Mouse (Mus musculus) MEL (cell line): ENCODE measurements around the gene Kdm5a. TPM values are rescaled to one million over a fixed set of nuclear protein-coding genes. Genes with fewer than 3 reads are reported as not detected.
A peak's percentile ranks its signal among the peaks of the same experiment; 100 is the strongest.

Experiments used
- DNase-seq: peaks from one replicate; pipeline ENCODE4 v3.0.0; 2011; ENCODE audit warnings: low read depth, low spot score
- H3K27ac ChIP-seq: 2 replicates; pipeline ENCODE4 v1.5.1; 2012; ENCODE audit warnings: low read depth, mild to moderate bottlenecking, control low read depth, low read length, moderate library complexity; ENCODE audit not compliant: control insufficient read depth
- H3K27me3 ChIP-seq, 2 experiments: fragments of 150-350 bp in 1 of 2; sonication (generic) in 1 of 2; 2 replicates each; pipeline ENCODE4 v1.6.1; 2012; ENCODE audit warnings: low read length in 2 of 2, mild to moderate bottlenecking in 2 of 2, improper control_type of control experiment in 1 of 2, moderate library complexity in 1 of 2; ENCODE audit not compliant: insufficient read depth in 2 of 2, control insufficient read depth in 1 of 2
- H3K36me3 ChIP-seq, 2 experiments: 2 replicates each; pipeline ENCODE4 v1.6.1; 2012 to 2014; ENCODE audit warnings: low read length in 2 of 2, improper control_type of control experiment in 1 of 2, inconsistent platforms in 1 of 2, mild to moderate bottlenecking in 1 of 2; ENCODE audit not compliant: insufficient read depth in 2 of 2, control insufficient read depth in 1 of 2
- H3K4me1 ChIP-seq, 2 experiments: fragments of 150-350 bp in 1 of 2; sonication (generic) in 1 of 2; 2 replicates each; pipeline ENCODE4 v1.6.1; 2012; ENCODE audit warnings: low read length in 2 of 2, improper control_type of control experiment in 1 of 2, mild to moderate bottlenecking in 1 of 2; ENCODE audit not compliant: insufficient read depth in 2 of 2, control insufficient read depth in 1 of 2
- H3K4me3 ChIP-seq, 2 experiments: fragments of 150-350 bp in 1 of 2; sonication (generic) in 1 of 2; 2 replicates each; pipeline ENCODE4 v1.5.1; 2012; ENCODE audit warnings: low read depth in 2 of 2, low read length in 2 of 2, mild to moderate bottlenecking in 2 of 2, moderate library complexity in 2 of 2, control low read depth in 1 of 2, improper control_type of control experiment in 1 of 2; ENCODE audit not compliant: control insufficient read depth in 1 of 2, insufficient read depth in 1 of 2
- H3K79me2 ChIP-seq: 2 replicates; pipeline ENCODE4 v1.6.1; 2012; ENCODE audit warnings: mild to moderate bottlenecking, low read length, moderate library complexity; ENCODE audit not compliant: control insufficient read depth, poor library complexity, insufficient read depth
- H3K9ac ChIP-seq: 2 replicates; pipeline ENCODE4 v1.6.1; 2012; ENCODE audit warnings: low read depth, mild to moderate bottlenecking, control low read depth, low read length, moderate library complexity; ENCODE audit not compliant: control insufficient read depth, poor library complexity, severe bottlenecking
- H3K9me3 ChIP-seq: fragments of 150-350 bp; sonication (generic); replicated peaks from 2 replicates; pipeline ENCODE4 v1.6.1; 2012; ENCODE audit warnings: mild to moderate bottlenecking, low read length, improper control_type of control experiment, moderate library complexity; ENCODE audit not compliant: insufficient read depth
- CHD1 ChIP-seq: IDR thresholded peaks from 2 replicates; pipeline ENCODE4 v1.6.1; 2012; ENCODE audit warnings: low read depth, mild to moderate bottlenecking, inconsistent platforms, low read length, improper control_type of control experiment
- CTCF ChIP-seq, 3 experiments: IDR thresholded peaks in 2 of 3; conservative IDR thresholded peaks in 1 of 3; 2 replicates each; pipeline ENCODE4 v1.5.1; 2011 to 2012; ENCODE audit warnings: low read length in 3 of 3, low read depth in 2 of 3, mild to moderate bottlenecking in 2 of 3, improper control_type of control experiment in 1 of 3, inconsistent platforms in 1 of 3, mixed read lengths in 1 of 3, moderate library complexity in 1 of 3; ENCODE audit not compliant: control insufficient read depth in 1 of 3, insufficient read depth in 1 of 3, poor library complexity in 1 of 3, severe bottlenecking in 1 of 3
- E2F4 ChIP-seq: IDR thresholded peaks from 2 replicates; pipeline ENCODE4 v1.6.1; 2011; ENCODE audit warnings: low read depth, low read length, improper control_type of control experiment, borderline replicate concordance
- EP300 ChIP-seq, 2 experiments: IDR thresholded peaks; 2 replicates each; pipeline ENCODE4 v1.6.1; 2011; ENCODE audit warnings: improper control_type of control experiment in 2 of 2, low read length in 2 of 2, low read depth in 1 of 2, mild to moderate bottlenecking in 1 of 2
- GATA1 ChIP-seq: IDR thresholded peaks from 2 replicates; pipeline ENCODE4 v1.6.1; 2011; ENCODE audit warnings: low read depth, low read length, improper control_type of control experiment
- HCFC1 ChIP-seq: IDR thresholded peaks from 2 replicates; pipeline ENCODE4 v1.6.1; 2012; ENCODE audit warnings: low read depth, mild to moderate bottlenecking, inconsistent platforms, low read length, improper control_type of control experiment, moderate library complexity
- MAFK ChIP-seq: IDR thresholded peaks from 2 replicates; pipeline ENCODE4 v1.6.1; 2011; ENCODE audit warnings: low read depth, mild to moderate bottlenecking, low read length, improper control_type of control experiment, borderline replicate concordance
- NELFE ChIP-seq: IDR thresholded peaks from 2 replicates; pipeline ENCODE4 v1.6.1; 2011; ENCODE audit warnings: low read depth, low read length, improper control_type of control experiment
- POLR2AphosphoS5 ChIP-seq: IDR thresholded peaks from 2 replicates; pipeline ENCODE4 v1.6.1; 2012; ENCODE audit warnings: low read depth, borderline replicate concordance, mild to moderate bottlenecking, inconsistent platforms, low read length, moderate library complexity, mixed read lengths
- RAD21 ChIP-seq: IDR thresholded peaks from 2 replicates; pipeline ENCODE4 v1.6.1; 2011; ENCODE audit warnings: mild to moderate bottlenecking, low read depth, low read length, improper control_type of control experiment
- SMC3 ChIP-seq: IDR thresholded peaks from 2 replicates; pipeline ENCODE4 v1.6.1; 2011; ENCODE audit warnings: low read depth, low read length, improper control_type of control experiment
- USF1 ChIP-seq: IDR thresholded peaks from 2 replicates; pipeline ENCODE4 v1.6.1; 2014; ENCODE audit warnings: low read depth, mild to moderate bottlenecking, inconsistent platforms, low read length, improper control_type of control experiment, moderate library complexity
- ZC3H11A ChIP-seq: IDR thresholded peaks from 2 replicates; pipeline ENCODE4 v1.6.1; 2012; ENCODE audit warnings: low read depth, mild to moderate bottlenecking, inconsistent platforms, low read length, improper control_type of control experiment
- ZKSCAN1 ChIP-seq: IDR thresholded peaks from 2 replicates; pipeline ENCODE4 v1.6.1; 2012; ENCODE audit warnings: low read depth, mild to moderate bottlenecking, inconsistent platforms, low read length, improper control_type of control experiment, moderate library complexity
- ZMIZ1 ChIP-seq: IDR thresholded peaks from 2 replicates; pipeline ENCODE4 v1.6.1; 2012; ENCODE audit warnings: low read depth, mild to moderate bottlenecking, inconsistent platforms, low read length, improper control_type of control experiment, moderate library complexity
- polyA plus RNA-seq, 2 experiments: library from polyadenylated mRNA; stranded (reverse) in 1 of 2; unstranded in 1 of 2; fragments of >175 nt in 1 of 2; fragments of >200 nt in 1 of 2; gene quantifications; 2 replicates each; pipeline versions ENCODE4 v1.2.1 to v1.2.4; 2012; ENCODE audit warnings: low replicate concordance in 2 of 2, low read depth in 1 of 2; ENCODE audit not compliant: insufficient read length in 2 of 2, insufficient read depth in 1 of 2, missing spikeins in 1 of 2
- total RNA-seq: library from RNA; depleted of rRNA; stranded (reverse); fragments of 300-350 nt; gene quantifications from 2 replicates; pipeline ENCODE4 v1.2.3, GENCODE M21; 2012

Kdm5a gene
- total and polyA plus RNA-seq, 3 experiments, result 45.7 to 303 (median 121) TPM

- Histone ChIP-seq H3K27ac (no peak overlapping the region), H3K9me3 (no peaks in the 10 kb centered on the region), H3K9ac (no peak overlapping the region), H3K4me3 (no peak overlapping the region), H3K79me2 (no peaks in the 10 kb centered on the region), H3K27me3 (no peaks in the 10 kb centered on the region), H3K4me1 (no peaks in the 10 kb centered on the region), H3K36me3 (no peaks in the 10 kb centered on the region)
- no peak for DNase-seq
- no peak for TF ChIP-seq E2F4
- no peak for TF ChIP-seq POLR2AphosphoS5
- TF ChIP-seq NELFE, result no peak
- TF ChIP-seq, all 39 proteins: peak for 0
These were observed 44.8 kb upstream of the Kdm5a start for GRCm38 (mm10) chr6:120319129-120319528.

- H3K4me1 ChIP-seq, result no peaks in the 10 kb centered on the region
- H3K27me3 ChIP-seq, result no peaks in the 10 kb centered on the region
- no peaks in the 10 kb centered on the region for H3K79me2 ChIP-seq
- no peaks in the 10 kb centered on the region for H3K36me3 ChIP-seq
- H3K9ac ChIP-seq, result no peak overlapping the region
- no peaks in the 10 kb centered on the region for H3K9me3 ChIP-seq
- no peak overlapping the region for H3K27ac ChIP-seq
- H3K4me3 ChIP-seq, result no peak overlapping the region
- no peak for TF ChIP-seq GATA1
- TF ChIP-seq EP300 (IDR thresholded peaks at IDR 0.05; ENCODE audit: low read depth in 1 of 2, low read length in 2 of 2), result no peak
- TF ChIP-seq ZMIZ1, result no peak
- no peak for TF ChIP-seq CTCF (IDR thresholded peaks at IDR 0.05 in 2 of 3, conservative IDR thresholded peaks at IDR 0.05 in 1 of 3; ENCODE audit: control insufficient read depth in 1 of 3, insufficient read depth in 1 of 3, low read depth in 2 of 3, low read length in 3 of 3, poor library complexity in 1 of 3, severe bottlenecking in 1 of 3)
- no peak for TF ChIP-seq MAFK
- no peak for TF ChIP-seq USF1
- TF ChIP-seq ZKSCAN1, result no peak
- TF ChIP-seq HCFC1, result no peak
- TF ChIP-seq CHD1, result no peak
- DNase-seq, result no peak
These were observed 43.6 kb upstream of the Kdm5a start for GRCm38 (mm10) chr6:120320369-120320768.

GRCm38 (mm10) chr6:120324295-120324927 is 39.5 kb upstream of the Kdm5a start:
- no peaks in the 10 kb centered on the region for H3K9me3 ChIP-seq
- no peak overlapping the region for H3K27ac ChIP-seq
- no peaks in the 10 kb centered on the region for H3K79me2 ChIP-seq
- H3K4me1 ChIP-seq, result no peaks in the 10 kb centered on the region
- no peak overlapping the region for H3K4me3 ChIP-seq
- TF ChIP-seq SMC3 (peak; percentile 67), CTCF (IDR thresholded peaks at IDR 0.05 in 2 of 3, conservative IDR thresholded peaks at IDR 0.05 in 1 of 3; ENCODE audit: control insufficient read depth in 1 of 3, insufficient read depth in 1 of 3, low read depth in 2 of 3, low read length in 3 of 3, poor library complexity in 1 of 3, severe bottlenecking in 1 of 3) (peak; percentile 84 to 95 (median 88)), USF1 (no peak), ZC3H11A (peak; percentile 25; the same call in 1 of the 2 replicates), RAD21 (peak; percentile 79)
- no peak overlapping the region for H3K9ac ChIP-seq
- H3K36me3 ChIP-seq, result peaks cover 0 to 7% of the 10 kb centered on the region in 2 experiments; a peak in 2 of 4 replicates
- peak; percentile 90 for DNase-seq
- no peaks in the 10 kb centered on the region for H3K27me3 ChIP-seq
